Mouse (Mus musculus): ENCODE measurements around the gene Cacna2d2. TPM values are rescaled to one million over a fixed set of nuclear protein-coding genes. Genes with fewer than 3 reads are reported as not detected.

Gene Cacna2d2
- polyA plus RNA-seq, 1 experiment, result not detected

DNA sequence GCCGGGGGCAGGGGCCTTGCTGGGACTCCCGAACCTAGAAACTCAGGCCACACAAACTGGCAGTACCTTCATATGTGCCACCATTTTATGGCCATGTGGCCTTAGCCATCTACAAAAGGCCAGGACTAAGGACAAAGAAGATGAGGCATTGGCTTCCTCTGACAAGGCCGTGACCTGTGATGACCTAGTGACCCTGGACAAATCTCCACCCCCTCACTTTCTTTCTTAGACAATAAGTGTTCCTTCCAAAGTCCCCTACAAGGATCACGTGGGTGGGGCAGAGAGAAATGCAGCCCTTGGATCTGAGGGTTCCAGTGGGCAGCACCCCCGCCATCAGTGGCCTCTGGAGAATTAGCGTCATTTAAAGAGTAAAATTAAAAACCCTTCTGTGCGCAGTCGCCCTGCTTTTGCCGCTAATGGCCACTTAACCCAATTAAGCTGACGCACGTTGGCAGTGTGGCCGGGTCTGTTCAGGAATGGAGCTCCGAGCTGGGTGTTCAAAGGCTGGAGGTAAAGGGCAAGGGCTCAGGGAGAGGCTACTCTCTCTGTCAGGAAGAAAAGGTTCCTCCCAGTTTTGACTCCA lies 69.9 kb downstream of the Cacna2d2 start:
- H3K27me3 ChIP-seq (replicated peaks), result peaks cover 67% of the 10 kb centered on the region
- H3K4me3 ChIP-seq (replicated peaks), result no peak overlapping the region

DNA sequence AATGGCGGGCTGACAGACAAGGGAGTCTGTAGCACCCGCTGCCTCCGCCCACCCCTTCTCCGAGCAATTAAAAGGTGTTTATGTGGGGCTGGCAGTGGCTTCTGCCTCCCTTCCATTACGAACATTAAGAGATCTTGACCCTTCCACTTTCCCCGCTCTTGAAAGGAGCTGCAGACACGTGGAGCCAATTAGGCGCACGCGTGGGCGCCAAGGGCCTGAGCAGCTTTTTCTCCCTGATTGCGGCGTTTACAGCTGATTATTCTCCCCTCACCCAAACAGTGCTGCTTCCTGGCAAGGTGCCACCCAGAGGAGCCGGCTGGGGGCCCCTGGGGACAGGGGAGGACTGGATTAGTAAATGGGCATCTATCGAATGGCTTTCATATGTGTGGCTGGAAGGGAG lies 71.0 kb downstream of the Cacna2d2 start:
- Histone ChIP-seq H3K4me1 (no peaks in the 10 kb centered on the region), H3K36me3 (replicated peaks; ENCODE audit: low read length) (no peaks in the 10 kb centered on the region), H3K9me3 (no peaks in the 10 kb centered on the region), H3K27me3 (replicated peaks) (peaks cover 66% of the 10 kb centered on the region), H3K4me3 (replicated peaks) (no peak overlapping the region)
- TF ChIP-seq GATA1 (IDR thresholded peaks at IDR 0.05; ENCODE audit: borderline replicate concordance, low read length), result no peak
- no peak for TF ChIP-seq FLI1 (IDR thresholded peaks at IDR 0.05; ENCODE audit: low read length)

More for the DNA sequence above, 69.9 kb downstream of the Cacna2d2 start:
- Histone ChIP-seq H3K9me3 (no peaks in the 10 kb centered on the region), H3K4me1 (peaks cover 5% of the 10 kb centered on the region), H3K36me3 (replicated peaks; ENCODE audit: low read length) (no peaks in the 10 kb centered on the region)
- TF ChIP-seq FLI1 (IDR thresholded peaks at IDR 0.05; ENCODE audit: low read length) (no peak), GATA1 (IDR thresholded peaks at IDR 0.05; ENCODE audit: borderline replicate concordance, low read length) (no peak)

DNA sequence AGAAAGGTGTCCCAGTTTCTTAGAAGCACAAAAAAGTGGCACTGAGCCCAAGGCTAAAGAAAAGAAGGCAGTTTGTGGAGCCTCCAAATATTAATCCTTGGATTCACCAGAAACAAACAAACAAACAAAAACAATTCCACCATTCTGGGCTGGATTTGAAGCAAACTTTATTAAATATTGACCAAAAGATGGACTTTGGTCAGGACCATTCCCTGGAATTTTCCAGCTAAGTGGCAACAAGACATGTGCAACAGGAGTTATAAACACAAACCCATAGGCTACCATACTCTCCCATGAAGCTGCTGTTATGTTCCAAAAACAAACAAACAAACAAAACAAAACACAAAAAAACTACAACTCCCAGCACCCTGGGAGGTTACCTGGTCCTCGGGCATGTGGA lies 74.6 kb downstream of the Cacna2d2 start:
- no peaks in the 10 kb centered on the region for H3K36me3 ChIP-seq (replicated peaks; ENCODE audit: low read length)
- TF ChIP-seq GATA1 (IDR thresholded peaks at IDR 0.05; ENCODE audit: borderline replicate concordance, low read length), result no peak
- TF ChIP-seq FLI1 (IDR thresholded peaks at IDR 0.05; ENCODE audit: low read length), result no peak
- H3K27me3 ChIP-seq (replicated peaks), result peaks cover 56% of the 10 kb centered on the region
- H3K9me3 ChIP-seq, result no peaks in the 10 kb centered on the region
- no peak overlapping the region for H3K4me3 ChIP-seq (replicated peaks)
- H3K4me1 ChIP-seq, result no peaks in the 10 kb centered on the region

DNA sequence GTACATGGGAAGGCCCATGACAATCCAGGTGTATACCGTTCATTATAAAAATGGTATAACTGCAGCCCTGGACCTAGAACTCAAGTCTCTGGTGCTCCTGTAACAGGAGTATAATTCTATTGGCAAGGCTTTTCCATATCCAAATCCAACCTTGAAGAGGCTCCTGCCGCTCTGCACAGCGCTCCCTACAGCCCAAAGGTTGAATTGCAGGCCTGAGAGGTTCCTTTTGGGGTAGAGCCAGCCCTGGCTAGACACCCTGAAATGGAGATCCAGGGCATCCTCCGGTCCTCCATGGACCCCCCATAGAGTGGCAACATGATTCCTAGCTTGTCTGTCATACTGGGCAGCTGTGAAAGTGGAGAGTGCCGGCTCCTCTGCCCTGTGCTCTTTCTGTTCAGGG lies 79.6 kb downstream of the Cacna2d2 start:
- Histone ChIP-seq H3K27me3 (replicated peaks) (peaks cover 50% of the 10 kb centered on the region), H3K36me3 (replicated peaks; ENCODE audit: low read length) (no peaks in the 10 kb centered on the region), H3K4me3 (replicated peaks) (no peak overlapping the region), H3K4me1 (no peaks in the 10 kb centered on the region), H3K9me3 (no peaks in the 10 kb centered on the region)
- TF ChIP-seq FLI1 (IDR thresholded peaks at IDR 0.05; ENCODE audit: low read length), result no peak
- TF ChIP-seq GATA1 (IDR thresholded peaks at IDR 0.05; ENCODE audit: borderline replicate concordance, low read length), result no peak

DNA sequence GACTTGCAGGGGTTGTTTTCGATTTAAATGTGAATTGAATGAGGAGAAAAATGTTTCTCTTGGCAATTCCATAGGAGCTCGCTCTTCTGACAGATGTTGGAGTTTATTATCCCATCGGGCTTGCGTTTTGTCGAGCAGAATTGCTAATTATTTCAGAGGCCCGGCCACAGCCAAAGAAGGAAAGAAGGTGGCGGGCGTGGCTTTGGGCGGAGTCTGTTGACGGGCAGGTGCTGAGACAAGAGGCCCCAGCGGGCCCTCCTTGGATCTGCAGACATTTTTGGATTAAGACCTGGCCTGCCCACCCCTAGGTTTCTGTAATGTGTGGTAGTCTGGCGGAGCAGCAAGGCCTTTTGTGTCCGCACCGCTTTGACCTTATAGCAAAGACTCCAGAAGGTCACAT lies 80.2 kb downstream of the Cacna2d2 start:
- Histone ChIP-seq H3K4me3 (replicated peaks) (no peak overlapping the region), H3K36me3 (replicated peaks; ENCODE audit: low read length) (no peaks in the 10 kb centered on the region), H3K27me3 (replicated peaks) (peaks cover 53% of the 10 kb centered on the region), H3K9me3 (no peaks in the 10 kb centered on the region), H3K4me1 (no peaks in the 10 kb centered on the region)
- no peak for TF ChIP-seq FLI1 (IDR thresholded peaks at IDR 0.05; ENCODE audit: low read length)
- no peak for TF ChIP-seq GATA1 (IDR thresholded peaks at IDR 0.05; ENCODE audit: borderline replicate concordance, low read length)

DNA sequence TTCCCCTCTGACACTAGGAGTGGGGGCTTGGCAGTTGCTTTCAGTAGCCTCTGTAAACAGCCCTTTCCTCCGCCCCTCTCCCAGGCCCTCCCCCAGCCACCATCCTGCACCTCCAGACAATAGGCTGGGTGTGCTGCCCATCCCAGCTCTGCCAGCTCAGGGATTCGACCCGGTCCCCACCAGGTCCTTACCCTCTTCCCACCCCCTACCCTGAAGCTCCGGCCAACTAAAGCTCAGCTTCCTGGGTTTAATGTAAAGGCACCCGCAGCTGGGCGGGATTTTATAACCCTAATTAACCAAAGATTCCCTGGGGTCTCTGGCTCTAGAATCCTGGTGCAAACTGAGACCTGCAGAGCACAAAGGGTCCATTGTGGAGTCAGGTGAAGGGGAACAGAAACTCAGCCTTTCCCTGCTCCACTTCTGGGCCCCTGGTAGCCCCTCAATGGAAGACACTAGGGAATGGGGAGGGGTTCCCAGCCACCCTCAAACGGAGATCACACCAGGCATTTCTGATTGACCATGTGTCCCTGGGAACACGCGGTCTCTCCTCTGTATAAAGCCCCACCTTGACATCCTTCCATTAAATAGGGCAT lies 81.2 kb downstream of the Cacna2d2 start:
- Histone ChIP-seq H3K4me3 (replicated peaks) (no peak overlapping the region), H3K36me3 (replicated peaks; ENCODE audit: low read length) (no peaks in the 10 kb centered on the region), H3K9me3 (no peaks in the 10 kb centered on the region), H3K27me3 (replicated peaks) (peaks cover 52% of the 10 kb centered on the region), H3K4me1 (no peaks in the 10 kb centered on the region)
- TF ChIP-seq FLI1 (IDR thresholded peaks at IDR 0.05; ENCODE audit: low read length) (no peak), GATA1 (IDR thresholded peaks at IDR 0.05; ENCODE audit: borderline replicate concordance, low read length) (no peak)

DNA sequence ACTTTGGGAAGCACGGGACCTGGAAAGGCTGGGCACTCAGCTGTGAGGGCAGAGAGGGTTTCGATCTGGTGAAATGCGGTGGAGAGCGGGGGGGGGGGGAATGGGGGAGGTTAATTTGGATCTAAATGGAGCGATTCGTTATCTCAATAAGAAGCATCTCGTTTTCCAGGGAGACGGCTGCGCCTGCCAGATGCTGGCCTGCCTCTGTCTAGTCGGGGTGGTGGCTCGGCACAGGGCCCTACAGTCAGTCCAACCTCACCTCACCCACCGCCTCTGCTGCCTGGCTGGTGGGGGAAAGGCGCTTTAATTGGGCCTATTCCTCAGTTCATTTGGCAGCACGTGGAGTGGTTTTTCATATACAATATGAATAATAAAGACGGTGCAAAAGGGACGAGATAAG lies 81.9 kb downstream of the Cacna2d2 start:
- no peak overlapping the region for H3K4me3 ChIP-seq (replicated peaks)
- no peaks in the 10 kb centered on the region for H3K4me1 ChIP-seq
- peaks cover 54% of the 10 kb centered on the region for H3K27me3 ChIP-seq (replicated peaks)
- no peak for TF ChIP-seq FLI1 (IDR thresholded peaks at IDR 0.05; ENCODE audit: low read length)
- no peak for TF ChIP-seq GATA1 (IDR thresholded peaks at IDR 0.05; ENCODE audit: borderline replicate concordance, low read length)
- H3K9me3 ChIP-seq, result no peaks in the 10 kb centered on the region
- H3K36me3 ChIP-seq (replicated peaks; ENCODE audit: low read length), result no peaks in the 10 kb centered on the region

DNA sequence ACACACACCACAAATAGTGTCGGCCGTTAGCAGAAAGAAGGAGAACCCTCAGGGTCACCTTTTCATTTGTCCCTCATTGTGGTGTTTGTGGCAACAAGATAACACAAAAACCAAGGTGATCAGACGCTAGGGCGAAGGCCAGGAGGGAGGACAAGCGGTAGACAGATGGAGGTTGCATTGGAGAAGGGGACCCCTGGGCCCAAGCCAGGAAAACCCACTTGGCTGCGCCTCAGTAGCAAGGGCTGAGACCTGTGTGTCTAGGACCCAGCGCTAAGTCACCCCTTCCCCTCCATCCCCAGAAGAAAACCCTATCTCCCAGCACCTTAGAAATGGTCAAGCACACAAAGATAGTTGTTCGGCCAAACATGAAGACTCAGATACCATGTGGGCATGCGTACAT lies 82.6 kb downstream of the Cacna2d2 start:
- H3K4me3 ChIP-seq (replicated peaks), result no peak overlapping the region
- H3K9me3 ChIP-seq, result no peaks in the 10 kb centered on the region
- no peaks in the 10 kb centered on the region for H3K4me1 ChIP-seq
- H3K27me3 ChIP-seq (replicated peaks), result peaks cover 59% of the 10 kb centered on the region
- H3K36me3 ChIP-seq (replicated peaks; ENCODE audit: low read length), result no peaks in the 10 kb centered on the region
- TF ChIP-seq FLI1 (IDR thresholded peaks at IDR 0.05; ENCODE audit: low read length), result no peak
- no peak for TF ChIP-seq GATA1 (IDR thresholded peaks at IDR 0.05; ENCODE audit: borderline replicate concordance, low read length)

DNA sequence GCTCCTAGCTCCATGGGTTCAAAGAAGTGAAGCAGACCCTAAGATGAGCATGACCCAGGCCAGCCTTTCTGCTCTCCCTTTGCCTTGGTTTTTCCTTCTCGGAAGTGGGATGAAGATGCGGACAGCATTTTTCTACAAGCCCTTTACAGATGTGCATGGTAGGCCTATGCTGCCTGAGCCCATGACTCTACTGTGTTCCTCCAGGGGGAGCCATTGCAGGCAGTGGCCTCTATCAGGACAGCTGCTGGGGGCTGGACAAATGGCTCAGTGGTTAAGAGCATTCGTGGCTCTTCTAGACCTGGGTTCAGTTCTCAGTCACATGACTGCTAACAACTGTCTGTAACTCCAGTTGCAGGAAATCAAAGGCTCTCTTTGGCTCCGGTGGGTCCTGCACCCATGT lies 83.4 kb downstream of the Cacna2d2 start:
- Histone ChIP-seq H3K9me3 (no peaks in the 10 kb centered on the region), H3K27me3 (replicated peaks) (peaks cover 61% of the 10 kb centered on the region), H3K4me3 (replicated peaks) (no peak overlapping the region), H3K4me1 (no peaks in the 10 kb centered on the region), H3K36me3 (replicated peaks; ENCODE audit: low read length) (no peaks in the 10 kb centered on the region)
- no peak for TF ChIP-seq FLI1 (IDR thresholded peaks at IDR 0.05; ENCODE audit: low read length)
- no peak for TF ChIP-seq GATA1 (IDR thresholded peaks at IDR 0.05; ENCODE audit: borderline replicate concordance, low read length)

DNA sequence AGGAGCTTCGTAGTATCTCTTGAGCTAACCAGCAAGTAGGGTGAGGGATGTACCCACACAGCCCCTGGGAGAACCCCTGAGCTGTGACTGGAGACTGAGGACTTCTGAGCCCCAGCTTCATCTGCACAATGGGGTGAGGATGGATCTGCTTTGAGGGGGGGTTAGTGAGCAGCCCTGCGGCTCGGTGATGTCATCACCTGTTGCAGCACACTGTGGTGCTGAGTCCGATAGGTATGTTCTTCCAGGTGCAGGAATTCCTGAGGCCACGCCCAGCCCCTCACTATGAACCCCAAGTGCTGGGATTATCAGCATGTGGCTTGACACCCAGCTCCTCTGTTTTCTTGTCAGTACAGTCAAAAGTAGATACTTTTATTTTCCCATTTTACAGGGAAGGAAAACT lies 84.3 kb downstream of the Cacna2d2 start:
- Histone ChIP-seq H3K4me3 (replicated peaks) (no peak overlapping the region), H3K4me1 (no peaks in the 10 kb centered on the region), H3K36me3 (replicated peaks; ENCODE audit: low read length) (no peaks in the 10 kb centered on the region), H3K9me3 (no peaks in the 10 kb centered on the region), H3K27me3 (replicated peaks) (peaks cover 58% of the 10 kb centered on the region)
- TF ChIP-seq FLI1 (IDR thresholded peaks at IDR 0.05; ENCODE audit: low read length) (no peak), GATA1 (IDR thresholded peaks at IDR 0.05; ENCODE audit: borderline replicate concordance, low read length) (no peak)

Data from megakaryocyte, embryonic 14.5 days (primary cell).